Mouse (Mus musculus) kidney, embryonic 15.5 days (tissue): ENCODE measurements at regions not wholly inside any gene's neighbourhood (a gene's known extent, or its start where the extent isn't known, plus 50 kb on each side); places are given as distances from the start of the nearest gene placed in this dataset.

Experiments used
- ATAC-seq: fragments of 200-750 bp; cut with Nextera tagmentation; replicated peaks from 2 replicates; pipeline ENCODE4 v1.8.0; 2017; ENCODE audit warnings: moderate TSS enrichment; ENCODE audit not compliant: low FRiP score
- H3K27ac ChIP-seq: fragments of 300-500 bp; sonication (generic); 2 replicates; pipeline ENCODE4 v1.5.1; 2015; ENCODE audit warnings: mild to moderate bottlenecking, inconsistent platforms
- H3K27me3 ChIP-seq: fragments of 300-500 bp; sonication (generic); 2 replicates; pipeline ENCODE4 v1.6.1; 2015; ENCODE audit warnings: inconsistent platforms
- H3K36me3 ChIP-seq: fragments of 300-500 bp; sonication (generic); 2 replicates; pipeline ENCODE4 v1.6.1; 2015; ENCODE audit warnings: inconsistent platforms
- H3K4me1 ChIP-seq: fragments of 300-500 bp; sonication (generic); 2 replicates; pipeline ENCODE4 v1.6.1; 2015; ENCODE audit warnings: inconsistent platforms
- H3K4me2 ChIP-seq: fragments of 300-500 bp; sonication (generic); 2 replicates; pipeline ENCODE4 v1.6.1; 2015; ENCODE audit warnings: moderate library complexity, mild to moderate bottlenecking, inconsistent platforms
- H3K4me3 ChIP-seq: fragments of 300-500 bp; sonication (generic); replicated peaks from 2 replicates; pipeline ENCODE4 v1.5.1; 2015; ENCODE audit warnings: mild to moderate bottlenecking, inconsistent platforms
- H3K9ac ChIP-seq: fragments of 300-500 bp; sonication (generic); 2 replicates; pipeline ENCODE4 v1.6.1; 2015; ENCODE audit warnings: mild to moderate bottlenecking, inconsistent platforms
- H3K9me3 ChIP-seq: fragments of 300-500 bp; sonication (generic); replicated peaks from 2 replicates; pipeline ENCODE4 v1.6.1; 2016; ENCODE audit warnings: inconsistent platforms
- WGBS: fragments of 180-500 bp; shearing (Covaris S2); methylation state at CpG from one replicate; pipeline ENCODE4 v1.1.7; 2015; ENCODE audit warnings: mixed read lengths; 5-methylcytosine and 5-hydroxymethylcytosine counted together

DNA sequence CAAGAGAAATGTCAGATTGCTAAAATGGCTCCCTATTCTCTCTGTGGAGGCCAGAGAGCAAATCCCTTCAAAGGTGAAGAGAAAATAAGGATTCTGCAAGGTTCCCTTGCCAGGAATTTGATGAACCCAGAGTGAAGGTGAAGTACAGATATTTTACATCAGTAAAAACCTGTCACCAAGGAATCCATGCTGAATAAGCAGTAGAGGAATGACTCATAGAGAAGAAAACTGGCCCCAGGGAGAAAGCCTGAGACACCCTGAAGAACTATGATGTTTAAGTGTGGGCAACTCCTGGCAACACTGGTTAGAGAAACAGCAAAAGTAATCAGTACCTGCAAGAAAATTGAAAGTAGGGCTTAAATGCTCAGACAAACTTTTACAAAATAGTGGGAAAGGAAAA, 1292.1 kb upstream of the Lrrc6 start:
- H3K4me2 ChIP-seq: no peak overlapping the region
- H3K27ac ChIP-seq: no peak overlapping the region
- no peaks in the 10 kb centered on the region for H3K27me3 ChIP-seq
- no peak overlapping the region for H3K9ac ChIP-seq
- no peaks in the 10 kb centered on the region for H3K36me3 ChIP-seq
- H3K4me1 ChIP-seq: peaks cover 8% of the 10 kb centered on the region; the same call in 1 of the 2 replicates
- H3K9me3 ChIP-seq: no peaks in the 10 kb centered on the region
- ATAC-seq: no peak
- H3K4me3 ChIP-seq: no peak overlapping the region

DNA sequence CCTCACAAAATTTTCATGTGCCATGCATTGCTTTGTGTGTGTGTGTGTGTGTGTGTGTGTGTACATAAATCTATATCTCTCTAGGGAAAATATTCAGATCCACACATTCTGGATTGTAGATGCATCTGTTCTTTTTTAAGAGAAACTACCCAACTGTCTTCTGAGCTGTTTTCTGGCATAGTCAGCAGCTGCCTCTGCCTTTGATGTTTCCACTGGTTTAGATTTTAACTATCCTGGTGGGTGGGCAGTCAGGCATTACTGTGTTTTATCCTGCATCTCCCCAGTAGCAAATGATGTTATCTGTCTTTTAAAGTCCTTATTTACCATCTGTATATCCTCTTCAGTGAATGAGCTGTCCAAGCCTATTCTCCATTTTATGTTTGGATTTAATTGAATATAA, 1287.9 kb upstream of the Lrrc6 start:
- no peaks in the 10 kb centered on the region for H3K9me3 ChIP-seq
- peaks cover 8% of the 10 kb centered on the region; the same call in 1 of the 2 replicates for H3K4me1 ChIP-seq
- no peak overlapping the region for H3K4me2 ChIP-seq
- H3K36me3 ChIP-seq: no peaks in the 10 kb centered on the region
- no peaks in the 10 kb centered on the region for H3K27me3 ChIP-seq
- no peak overlapping the region for H3K4me3 ChIP-seq
- 0 out of 2 replicates have a peak overlapping the region, but pooled peaks have one; percentile 15 for H3K27ac ChIP-seq
- ATAC-seq: peak; percentile 74; the same call in 1 of the 2 replicates
- no peak overlapping the region for H3K9ac ChIP-seq

DNA sequence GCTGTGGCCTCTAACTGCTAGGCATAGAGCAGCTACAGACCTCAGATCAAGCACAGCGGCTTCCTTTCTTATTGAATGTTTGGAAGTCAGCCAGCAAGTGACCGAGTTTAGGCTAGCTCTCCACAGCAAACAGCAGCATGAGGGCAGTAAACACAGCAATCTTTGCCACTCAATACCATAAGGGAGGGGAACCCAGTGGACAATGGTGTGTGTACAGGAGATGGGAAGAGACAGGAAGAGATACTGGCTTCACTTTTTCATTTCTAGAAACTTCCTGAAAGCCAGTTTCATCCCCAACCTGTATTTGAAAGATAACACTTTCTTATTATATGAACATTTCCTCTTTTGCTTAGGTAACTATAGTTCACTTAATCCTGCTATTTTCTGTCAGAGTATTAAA, 1284.9 kb upstream of the Lrrc6 start:
- H3K4me1 ChIP-seq: peaks cover 8% of the 10 kb centered on the region; the same call in 1 of the 2 replicates
- no peak overlapping the region for H3K27ac ChIP-seq
- H3K27me3 ChIP-seq: no peaks in the 10 kb centered on the region
- no peak overlapping the region for H3K9ac ChIP-seq
- H3K9me3 ChIP-seq: no peaks in the 10 kb centered on the region
- no peaks in the 10 kb centered on the region for H3K36me3 ChIP-seq
- WGBS: 53% methylated on average over 2 of the region's 2 CpGs
- no peak overlapping the region for H3K4me2 ChIP-seq
- ATAC-seq: no peak
- H3K4me3 ChIP-seq: no peak overlapping the region

DNA sequence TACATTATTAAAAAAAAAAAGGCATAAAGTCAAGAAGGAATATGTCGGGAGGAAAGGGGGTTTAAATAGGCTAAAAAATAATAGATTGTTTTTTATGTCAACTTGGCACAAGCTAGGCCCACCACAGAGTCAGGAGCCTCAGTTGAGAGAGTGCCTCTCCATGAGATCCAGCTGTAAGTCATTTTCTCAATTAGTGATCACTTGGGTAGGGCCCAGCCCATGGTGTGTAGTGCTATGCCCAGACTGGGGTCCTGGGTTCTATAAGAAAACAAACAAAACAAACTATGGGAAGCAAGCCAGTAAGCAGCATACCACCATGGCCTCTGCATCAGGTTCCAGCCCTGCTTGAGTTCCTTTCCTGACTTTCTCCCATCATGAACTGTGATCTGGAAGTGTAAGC, 1283.0 kb upstream of the Lrrc6 start:
- H3K9ac ChIP-seq: no peak overlapping the region
- H3K36me3 ChIP-seq: no peaks in the 10 kb centered on the region
- ATAC-seq: no peak
- H3K4me3 ChIP-seq: no peak overlapping the region
- no peaks in the 10 kb centered on the region for H3K27me3 ChIP-seq
- H3K4me2 ChIP-seq: no peak overlapping the region
- 83% methylated on average over 1 of the region's 1 CpGs for WGBS
- H3K9me3 ChIP-seq: no peaks in the 10 kb centered on the region
- H3K27ac ChIP-seq: no peak overlapping the region
- H3K4me1 ChIP-seq: peaks cover 8% of the 10 kb centered on the region; the same call in 1 of the 2 replicates

DNA sequence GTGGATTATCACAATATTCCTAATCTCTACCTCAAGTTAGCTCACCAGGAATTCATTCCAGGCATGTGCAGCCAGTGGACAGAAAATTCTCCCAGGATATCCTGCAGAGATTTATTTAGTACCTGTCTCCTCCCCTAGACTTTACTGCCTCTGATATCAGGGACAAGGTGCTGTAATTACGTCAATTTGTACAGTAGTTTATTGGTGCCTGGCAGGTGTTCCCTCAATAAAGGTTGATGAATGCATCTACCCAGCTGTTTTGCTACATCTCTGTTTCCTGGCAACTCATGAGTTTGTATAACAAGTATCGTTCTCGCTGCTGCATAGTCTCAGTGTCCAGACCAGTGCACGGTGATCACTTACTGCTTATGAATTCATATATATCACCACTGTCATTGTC, 1281.8 kb upstream of the Lrrc6 start:
- H3K27me3 ChIP-seq: no peaks in the 10 kb centered on the region
- H3K4me2 ChIP-seq: no peak overlapping the region
- WGBS: 72% methylated on average over 4 of the region's 4 CpGs
- H3K4me1 ChIP-seq: no peaks in the 10 kb centered on the region
- H3K9ac ChIP-seq: no peak overlapping the region
- H3K36me3 ChIP-seq: no peaks in the 10 kb centered on the region
- no peak overlapping the region for H3K27ac ChIP-seq
- H3K9me3 ChIP-seq: no peaks in the 10 kb centered on the region
- no peak overlapping the region for H3K4me3 ChIP-seq
- ATAC-seq: no peak

DNA sequence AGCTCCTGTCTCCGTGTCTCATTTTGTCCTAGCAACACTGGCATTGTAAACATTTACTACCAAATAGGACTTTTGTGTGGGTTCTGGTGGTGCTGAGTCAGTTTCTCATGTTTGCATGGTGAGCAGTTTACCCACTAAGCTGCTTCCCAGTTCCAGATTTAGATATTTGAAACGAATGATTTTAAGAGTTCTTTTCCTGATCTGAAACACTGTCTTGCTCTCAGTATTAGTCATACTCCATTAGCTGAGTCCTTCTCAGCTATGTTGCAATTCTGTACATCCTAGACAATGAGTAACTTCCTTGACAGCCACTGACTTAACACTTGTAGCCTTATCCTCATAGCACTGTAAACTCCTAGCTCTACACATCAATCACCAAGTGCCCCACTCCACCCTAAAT, 1280.1 kb upstream of the Lrrc6 start:
- Histone ChIP-seq H3K4me3 (no peak overlapping the region), H3K4me1 (no peaks in the 10 kb centered on the region), H3K9me3 (no peaks in the 10 kb centered on the region), H3K9ac (no peak overlapping the region), H3K36me3 (no peaks in the 10 kb centered on the region), H3K4me2 (no peak overlapping the region), H3K27ac (no peak overlapping the region), H3K27me3 (no peaks in the 10 kb centered on the region)
- peak; percentile 82 for ATAC-seq
- WGBS: 64% methylated on average over 2 of the region's 2 CpGs

DNA sequence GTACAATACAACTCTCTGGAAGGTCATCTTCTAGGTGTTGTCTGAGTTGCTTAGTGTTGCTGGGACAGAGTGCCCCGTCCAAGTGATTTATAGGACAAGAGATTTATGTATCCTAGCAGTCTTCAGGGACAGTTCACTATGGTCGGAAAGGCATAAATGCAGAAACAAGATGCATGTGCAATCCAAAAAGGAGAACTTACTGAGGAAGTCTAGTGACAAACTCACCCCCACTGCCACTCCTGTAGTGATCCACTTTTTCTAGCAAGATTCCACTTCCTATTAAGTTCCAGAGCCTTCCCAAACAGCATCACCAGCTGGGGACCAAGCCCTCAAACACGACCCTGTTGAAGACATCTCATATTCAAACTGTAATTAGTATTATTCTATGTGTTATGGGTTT, 1266.9 kb upstream of the Lrrc6 start:
- no peaks in the 10 kb centered on the region for H3K4me1 ChIP-seq
- WGBS: 50% methylated on average over 3 of the region's 3 CpGs
- no peaks in the 10 kb centered on the region for H3K36me3 ChIP-seq
- H3K27ac ChIP-seq: no peak overlapping the region
- H3K9ac ChIP-seq: no peak overlapping the region
- no peaks in the 10 kb centered on the region for H3K9me3 ChIP-seq
- ATAC-seq: no peak
- no peak overlapping the region for H3K4me3 ChIP-seq
- no peaks in the 10 kb centered on the region for H3K27me3 ChIP-seq
- H3K4me2 ChIP-seq: no peak overlapping the region

DNA sequence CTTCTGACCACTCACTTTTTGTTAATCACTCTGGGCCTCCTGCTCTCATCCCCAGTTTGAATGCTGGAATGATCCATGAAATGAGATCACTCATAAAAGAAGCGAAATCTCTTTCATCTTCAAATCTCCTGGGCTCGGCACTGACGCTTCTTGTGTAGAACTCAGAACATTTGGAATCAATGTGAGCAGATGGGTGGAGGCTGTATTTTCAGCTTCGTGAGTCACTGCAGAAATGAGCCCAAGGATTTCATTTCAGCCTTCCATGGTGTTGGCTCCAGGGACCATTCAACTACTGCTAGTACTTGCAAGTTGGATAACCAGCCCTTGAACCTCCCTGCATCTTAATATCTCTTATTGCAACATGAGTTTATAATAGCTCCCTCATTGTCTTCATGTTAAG, 1258.5 kb upstream of the Lrrc6 start:
- ATAC-seq: no peak
- H3K4me2 ChIP-seq: no peak overlapping the region
- 79% methylated on average over 4 of the region's 4 CpGs for WGBS
- no peaks in the 10 kb centered on the region for H3K36me3 ChIP-seq
- H3K4me1 ChIP-seq: no peaks in the 10 kb centered on the region
- H3K27ac ChIP-seq: 0 out of 2 replicates have a peak overlapping the region, but pooled peaks have one; percentile 28
- no peak overlapping the region for H3K4me3 ChIP-seq
- no peaks in the 10 kb centered on the region for H3K27me3 ChIP-seq
- H3K9me3 ChIP-seq: no peaks in the 10 kb centered on the region
- H3K9ac ChIP-seq: no peak overlapping the region

DNA sequence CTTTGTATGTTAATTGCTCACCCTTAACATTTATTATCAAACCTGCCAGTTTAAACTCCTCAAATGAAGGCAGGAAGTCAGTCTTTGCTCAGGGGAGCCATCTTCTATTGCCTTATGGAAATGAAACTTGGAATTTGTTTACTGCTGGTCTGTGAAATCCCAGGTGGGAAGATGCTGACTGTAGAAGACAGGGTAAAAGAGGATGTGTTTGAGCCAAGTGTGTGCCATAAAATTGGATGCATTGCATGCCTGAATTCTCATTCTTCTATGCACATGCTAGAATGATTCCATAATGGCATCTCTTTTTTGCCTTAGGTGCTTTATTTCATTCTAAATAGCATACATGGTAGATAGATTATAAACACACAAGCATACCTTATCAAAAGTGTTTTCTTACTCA, 1249.9 kb upstream of the Lrrc6 start:
- ATAC-seq: no peak
- H3K36me3 ChIP-seq: no peaks in the 10 kb centered on the region
- no peak overlapping the region for H3K4me2 ChIP-seq
- no peaks in the 10 kb centered on the region for H3K27me3 ChIP-seq
- no peak overlapping the region for H3K9ac ChIP-seq
- H3K9me3 ChIP-seq: no peaks in the 10 kb centered on the region
- no peak overlapping the region for H3K4me3 ChIP-seq
- no peak overlapping the region for H3K27ac ChIP-seq
- no peaks in the 10 kb centered on the region for H3K4me1 ChIP-seq

DNA sequence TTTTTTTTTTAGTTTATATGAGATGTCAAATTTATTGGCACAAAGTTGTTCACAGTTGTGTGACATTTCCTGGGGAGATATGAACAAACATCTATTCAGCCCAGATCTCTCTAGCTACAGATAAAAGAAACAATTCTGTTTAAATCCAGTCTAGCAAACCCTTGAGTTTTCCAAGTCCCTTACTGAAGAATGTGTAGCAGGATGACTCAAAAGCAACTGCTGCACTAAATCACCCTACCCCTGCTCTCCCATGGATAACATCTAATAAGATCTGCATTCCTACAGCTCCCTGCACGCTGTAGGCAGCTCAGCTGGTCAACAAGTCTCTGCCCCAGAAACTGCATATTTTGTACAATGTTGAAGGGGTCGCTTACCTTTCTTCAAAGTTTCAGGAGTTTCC, 1242.6 kb upstream of the Lrrc6 start:
- 34% methylated on average over 2 of the region's 2 CpGs for WGBS
- no peak overlapping the region for H3K4me2 ChIP-seq
- H3K4me1 ChIP-seq: no peaks in the 10 kb centered on the region
- H3K27me3 ChIP-seq: no peaks in the 10 kb centered on the region
- no peaks in the 10 kb centered on the region for H3K9me3 ChIP-seq
- no peak for ATAC-seq
- no peak overlapping the region for H3K9ac ChIP-seq
- H3K27ac ChIP-seq: no peak overlapping the region
- no peak overlapping the region for H3K4me3 ChIP-seq
- no peaks in the 10 kb centered on the region for H3K36me3 ChIP-seq

DNA sequence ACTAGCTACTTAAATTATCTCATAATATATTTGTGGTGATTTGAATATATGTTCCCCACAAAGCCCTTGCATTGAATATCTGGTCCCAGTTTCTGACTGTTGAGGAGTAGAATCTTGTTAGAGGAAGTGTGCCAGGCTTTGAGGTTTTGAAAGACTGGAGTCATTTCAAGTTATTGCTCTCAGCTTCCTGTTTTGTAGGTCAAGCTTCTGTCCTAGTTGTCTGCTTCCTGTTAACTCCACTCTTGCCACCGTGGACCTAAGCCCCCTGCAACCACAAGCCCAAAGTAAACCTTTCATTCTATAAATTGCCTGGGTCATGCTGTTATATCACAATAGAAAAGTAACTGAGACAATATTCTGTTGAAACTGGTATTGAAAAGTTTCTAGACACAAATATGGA, 1232.3 kb upstream of the Lrrc6 start:
- no peak overlapping the region for H3K9ac ChIP-seq
- H3K36me3 ChIP-seq: no peaks in the 10 kb centered on the region
- WGBS: 74% methylated on average over 1 of the region's 1 CpGs

DNA sequence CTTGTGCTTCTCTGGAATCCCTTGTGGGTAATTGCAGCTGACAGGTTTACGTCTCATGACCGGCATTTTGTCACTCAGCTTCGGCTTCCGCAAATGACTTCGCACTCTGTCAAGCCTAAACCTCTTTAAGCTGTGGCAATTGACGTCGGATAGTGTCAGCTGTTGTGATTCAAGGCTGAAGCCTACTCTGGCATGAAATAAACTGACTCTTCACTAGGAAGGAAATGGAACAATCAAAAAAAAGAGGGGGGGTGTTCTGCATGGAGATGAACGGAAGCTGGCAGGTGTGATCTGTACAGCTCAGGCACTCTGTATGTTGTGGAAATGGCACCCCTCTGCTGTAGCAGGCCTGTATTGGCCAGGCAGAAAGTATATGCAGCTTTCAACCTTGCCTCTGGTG, 1228.8 kb upstream of the Lrrc6 start:
- no peaks in the 10 kb centered on the region for H3K9me3 ChIP-seq
- H3K27ac ChIP-seq: no peak overlapping the region
- H3K4me3 ChIP-seq: no peak overlapping the region
- H3K9ac ChIP-seq: no peak overlapping the region
- no peak overlapping the region for H3K4me2 ChIP-seq
- no peaks in the 10 kb centered on the region for H3K4me1 ChIP-seq
- H3K36me3 ChIP-seq: no peaks in the 10 kb centered on the region
- ATAC-seq: no peak
- no peaks in the 10 kb centered on the region for H3K27me3 ChIP-seq
- WGBS: 28% methylated on average over 8 of the region's 8 CpGs

More for the DNA sequence above, 1232.3 kb upstream of the Lrrc6 start:
- no peaks in the 10 kb centered on the region for H3K4me1 ChIP-seq
- no peak overlapping the region for H3K4me3 ChIP-seq
- no peak overlapping the region for H3K4me2 ChIP-seq
- no peak overlapping the region for H3K27ac ChIP-seq
- H3K9me3 ChIP-seq: no peaks in the 10 kb centered on the region
- ATAC-seq: no peak
- H3K27me3 ChIP-seq: no peaks in the 10 kb centered on the region

DNA sequence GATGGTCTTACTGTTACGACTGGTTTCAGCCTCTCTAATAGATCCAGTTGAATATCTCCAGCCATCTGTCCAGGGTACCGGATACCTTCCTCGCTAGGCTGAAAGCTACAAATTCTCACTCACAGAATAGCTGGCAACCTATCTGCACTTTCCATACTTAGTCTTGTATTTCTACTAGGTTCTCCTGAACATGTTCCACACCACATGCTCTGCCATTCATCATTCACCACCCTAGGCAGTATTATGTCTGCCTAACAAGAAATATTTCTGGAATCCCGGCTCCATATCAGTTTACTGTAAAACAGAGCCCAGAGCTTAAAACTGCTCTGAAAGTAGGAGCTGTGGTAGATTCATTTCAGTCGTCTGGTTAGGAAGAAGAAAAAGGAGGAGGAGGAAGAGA, 1224.5 kb upstream of the Lrrc6 start:
- H3K4me3 ChIP-seq: no peak overlapping the region
- H3K4me2 ChIP-seq: no peak overlapping the region
- H3K27ac ChIP-seq: no peak overlapping the region
- 65% methylated on average over 5 of the region's 5 CpGs for WGBS
- no peaks in the 10 kb centered on the region for H3K36me3 ChIP-seq
- H3K9me3 ChIP-seq: no peaks in the 10 kb centered on the region
- no peak for ATAC-seq
- no peaks in the 10 kb centered on the region for H3K4me1 ChIP-seq
- no peaks in the 10 kb centered on the region for H3K27me3 ChIP-seq
- no peak overlapping the region for H3K9ac ChIP-seq
